Mouse (Mus musculus) CD8-positive naive resting alpha-beta T cell, adult 2 months (primary cell): Measurements from ENCODE around the gene Gsc.

Source experiments
- DNase-seq, 2 experiments: peaks; one replicate each; pipeline ENCODE4 v3.0.0; 2022; ENCODE audit warnings: low read depth in 2 of 2, low spot score in 2 of 2

Gene Gsc

GRCm38 (mm10) chr12:104472601-104473424 lies at the start of gene Gsc:
Gene Gsc (minus strand): TSS chr12:104473330.
- no peak for DNase-seq

DNA sequence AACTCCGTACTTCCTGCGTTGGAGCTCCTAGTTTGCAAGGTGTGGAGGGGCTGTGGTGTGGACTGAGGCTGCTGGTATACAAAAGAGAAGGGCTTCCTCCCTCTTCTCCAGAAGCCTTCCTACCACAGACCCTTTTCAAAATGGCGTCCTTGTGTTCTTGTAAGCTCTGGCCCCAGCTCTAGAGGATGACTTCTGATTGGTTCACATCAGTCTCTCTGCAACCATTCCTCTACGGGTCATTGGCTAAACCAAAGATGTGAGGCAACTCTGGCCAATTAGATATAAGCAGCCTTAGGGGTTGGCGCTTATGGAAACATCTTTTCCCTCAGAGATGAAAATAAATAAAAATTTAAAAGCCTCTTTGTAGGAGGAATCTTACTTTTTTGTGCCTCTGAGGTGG lies 46.6 kb upstream of the Gsc start:
- no peak for DNase-seq

DNA sequence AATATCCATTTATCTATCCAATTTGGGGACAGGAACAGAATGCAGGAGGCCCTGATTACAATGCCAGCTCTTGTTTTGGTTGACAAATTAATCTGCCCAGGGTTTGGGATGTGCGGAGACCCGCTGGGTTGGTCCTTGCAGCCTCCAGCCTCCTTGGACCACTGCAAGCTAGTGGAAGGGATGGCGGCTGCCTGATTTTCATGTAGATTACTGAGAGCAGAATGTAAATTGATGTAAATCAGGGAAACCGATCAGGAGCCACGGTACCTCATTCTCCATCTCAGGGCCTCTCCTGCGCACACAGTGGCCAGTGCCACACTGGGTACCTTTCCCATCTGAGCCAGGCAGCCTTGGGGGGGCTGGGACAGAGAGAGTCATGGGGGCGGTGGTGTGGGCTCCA lies 34.8 kb upstream of the Gsc start:
- no peak for DNase-seq

GRCm38 (mm10) chr12:104492009-104492408 lies 18.9 kb upstream of the Gsc start:
- no peak for DNase-seq

GRCm38 (mm10) chr12:104486205-104486604 lies 13.1 kb upstream of the Gsc start:
- no peak for DNase-seq

DNA sequence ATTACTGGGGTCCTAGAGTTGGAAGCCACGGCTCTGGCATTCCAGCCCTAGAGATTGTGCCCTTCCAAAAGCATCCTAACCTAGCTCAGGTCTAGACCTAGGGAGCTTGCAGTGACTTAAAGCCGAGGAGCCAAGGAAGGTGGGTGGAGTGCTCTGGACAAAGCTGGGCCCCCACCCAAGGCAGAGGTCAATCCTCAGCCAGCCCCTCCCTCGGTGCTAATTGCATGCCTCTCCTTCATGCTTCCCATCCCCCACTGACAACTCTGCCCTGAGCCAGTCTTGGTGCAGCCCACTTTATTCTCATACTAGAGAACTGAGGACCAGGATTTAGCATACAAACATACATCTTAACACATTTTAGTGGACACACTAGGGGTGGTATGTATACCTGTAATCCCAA lies 12.0 kb upstream of the Gsc start:
- DNase-seq, result no peak

- DNase-seq, result no peak
Measured at GRCm38 (mm10) chr12:104481007-104481406, 7.9 kb upstream of the Gsc start.

DNA sequence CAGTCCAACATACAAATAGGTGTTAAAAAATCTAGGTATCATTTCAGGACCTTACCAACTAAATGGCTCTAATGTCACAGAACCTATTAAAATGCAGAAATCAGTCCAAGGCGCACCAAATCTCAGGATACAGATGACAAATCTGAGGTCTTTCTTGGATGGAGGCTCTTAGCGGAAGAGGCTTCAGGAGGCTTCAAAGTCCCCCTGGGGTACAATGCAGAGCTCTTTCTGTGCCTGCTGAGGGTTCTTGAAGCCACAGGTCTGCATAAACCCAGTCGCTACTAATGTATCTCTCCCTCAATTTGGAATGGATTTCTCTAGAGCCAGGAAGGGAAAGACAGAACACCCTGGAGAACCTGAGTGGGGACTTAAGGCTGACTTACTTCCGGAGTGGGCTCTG lies 5.1 kb upstream of the Gsc start:
- no peak for DNase-seq

DNA sequence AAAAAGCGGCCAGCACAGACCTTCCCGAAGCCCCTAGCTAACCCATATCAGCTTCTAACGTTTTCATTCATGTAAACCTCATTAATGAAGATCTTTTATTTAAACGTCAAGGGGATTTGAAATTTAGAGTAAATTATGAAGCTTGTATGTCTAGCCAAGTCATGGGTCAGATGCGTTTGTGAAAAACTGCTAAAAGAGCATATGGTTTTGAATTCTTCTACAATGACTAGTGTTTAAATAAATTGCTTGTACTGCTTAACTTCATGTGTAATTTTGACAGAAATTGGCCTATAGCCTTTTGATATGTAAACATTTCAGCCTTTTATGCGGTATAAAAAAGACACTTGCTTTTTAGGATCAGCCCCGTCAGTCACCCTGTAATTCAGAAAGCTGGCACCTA lies 4.4 kb upstream of the Gsc start:
- no peak for DNase-seq

DNA sequence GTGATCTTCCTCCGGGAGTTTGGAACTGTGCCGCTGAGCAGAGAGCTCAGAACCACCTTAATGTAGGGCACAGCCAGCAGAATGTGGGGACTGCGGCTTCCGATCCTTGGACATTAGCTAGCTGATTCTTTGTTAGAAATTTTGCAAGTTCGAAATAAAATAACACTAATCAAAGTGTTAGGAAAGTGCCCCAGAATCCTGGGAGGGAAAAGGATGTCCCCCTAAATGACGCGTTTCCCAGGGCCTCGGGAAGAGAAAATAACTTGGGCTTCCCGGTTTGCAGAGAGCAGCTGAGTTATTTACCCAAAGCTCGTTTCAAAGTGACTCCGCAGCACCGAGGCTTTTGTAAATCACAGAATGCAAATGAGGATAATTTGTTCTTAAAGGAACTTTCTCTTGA lies 3.9 kb upstream of the Gsc start:
- DNase-seq, result no peak

- DNase-seq, result no peak
Measured at GRCm38 (mm10) chr12:104475946-104476345, 2.8 kb upstream of the Gsc start.

GRCm38 (mm10) chr12:104474881-104475740 lies 2.0 kb upstream of the Gsc start:
- no peak for DNase-seq

DNA sequence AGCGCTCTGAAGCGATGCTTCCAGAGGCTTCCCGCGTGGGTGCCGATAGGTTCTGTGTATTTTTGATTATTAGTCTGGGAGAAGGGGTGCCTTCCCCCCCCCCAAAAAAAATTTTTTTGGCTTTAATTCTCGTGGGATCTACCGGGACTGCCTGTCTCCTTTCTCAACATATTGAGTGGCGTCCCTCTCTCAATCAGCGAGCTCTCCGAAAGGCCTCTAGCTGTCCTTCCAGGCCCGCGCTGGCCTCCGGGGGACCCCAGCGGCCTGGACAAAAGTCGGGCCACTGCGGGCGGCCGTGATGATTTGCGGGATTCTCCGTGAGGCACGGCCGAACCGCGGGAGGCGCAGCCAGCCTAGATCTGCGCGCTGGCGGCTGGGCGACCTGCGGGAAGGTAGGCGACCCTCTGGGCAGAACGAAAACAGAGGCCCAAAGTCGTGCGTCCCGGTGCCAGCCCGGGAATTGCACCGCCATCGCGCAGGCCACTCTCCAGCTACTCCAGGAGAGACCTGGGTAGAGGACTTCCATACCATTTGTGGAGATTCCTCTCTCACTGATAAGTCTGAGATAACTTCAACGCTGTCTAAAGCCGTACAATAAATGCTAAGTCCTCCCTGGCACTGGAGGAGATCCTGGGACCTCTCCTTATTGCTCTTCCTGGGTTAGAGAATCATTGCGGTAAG lies 1.2 kb upstream of the Gsc start:
- DNase-seq, result no peak

DNA sequence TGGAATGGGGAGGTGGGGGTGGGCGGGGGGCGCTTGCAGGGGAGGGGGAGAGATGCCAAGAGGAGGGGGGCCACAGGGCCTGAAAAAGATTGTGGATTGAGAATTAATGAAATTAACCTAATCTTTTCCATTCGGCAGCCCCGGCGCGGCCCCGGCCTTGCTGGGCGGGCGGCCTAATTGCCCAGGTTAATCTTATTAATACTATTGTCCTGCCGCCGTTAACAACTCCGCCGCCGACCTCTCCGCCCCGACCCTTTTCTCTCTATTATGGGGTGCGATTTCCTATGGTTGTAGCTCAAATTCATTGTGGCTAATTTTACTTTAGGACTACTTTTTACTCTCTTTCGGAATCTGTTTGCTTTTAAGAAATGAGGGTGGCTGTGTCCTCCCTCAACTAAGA lies 362 bp upstream of the Gsc start:
- no peak for DNase-seq

GRCm38 (mm10) chr12:104472218-104472525 lies 958 bp downstream of the Gsc start:
- DNase-seq, result no peak

- no peak for DNase-seq
Measured at GRCm38 (mm10) chr12:104471351-104472217, 1.5 kb downstream of the Gsc start.

- no peak for DNase-seq
Measured at GRCm38 (mm10) chr12:104470646-104471045, 2.5 kb downstream of the Gsc start.

DNA sequence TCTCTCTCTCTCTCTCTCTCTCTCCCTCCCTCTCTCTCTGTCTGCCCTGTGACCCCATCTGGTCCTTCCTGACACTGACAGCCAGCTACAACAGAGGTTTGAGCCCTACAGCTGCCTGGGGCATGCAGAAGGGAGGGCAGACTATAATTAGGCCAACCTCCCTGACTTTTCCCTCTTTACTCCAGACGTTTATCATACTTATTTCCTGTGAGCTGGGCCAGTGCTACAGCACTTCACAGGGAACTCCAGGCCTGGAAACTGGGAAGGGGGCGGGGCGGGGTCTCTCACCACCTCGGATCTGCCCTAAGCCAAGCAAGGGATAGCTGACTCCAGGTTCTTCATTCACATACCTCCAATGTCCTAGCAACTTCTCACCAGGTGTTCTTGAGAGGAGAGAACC lies 4.3 kb downstream of the Gsc start:
- DNase-seq, result no peak

DNA sequence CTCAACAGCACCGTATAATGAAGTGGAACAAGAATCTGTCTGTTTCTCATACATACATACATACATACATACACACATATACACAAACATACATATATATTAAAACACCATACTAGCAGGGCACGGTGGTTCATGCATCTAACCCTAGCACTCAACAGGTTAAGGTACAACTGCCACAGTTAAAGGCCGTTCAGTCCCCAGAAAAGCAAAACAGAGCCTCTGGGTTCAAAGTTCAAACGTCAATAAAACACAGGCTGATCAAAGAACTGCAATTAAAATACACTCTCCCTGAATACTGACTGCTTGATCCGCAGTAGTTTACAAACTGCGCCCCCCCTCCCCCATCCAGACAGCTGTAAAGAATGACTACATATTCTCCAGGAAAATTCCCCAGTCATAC lies 5.8 kb downstream of the Gsc start:
- no peak for DNase-seq

DNA sequence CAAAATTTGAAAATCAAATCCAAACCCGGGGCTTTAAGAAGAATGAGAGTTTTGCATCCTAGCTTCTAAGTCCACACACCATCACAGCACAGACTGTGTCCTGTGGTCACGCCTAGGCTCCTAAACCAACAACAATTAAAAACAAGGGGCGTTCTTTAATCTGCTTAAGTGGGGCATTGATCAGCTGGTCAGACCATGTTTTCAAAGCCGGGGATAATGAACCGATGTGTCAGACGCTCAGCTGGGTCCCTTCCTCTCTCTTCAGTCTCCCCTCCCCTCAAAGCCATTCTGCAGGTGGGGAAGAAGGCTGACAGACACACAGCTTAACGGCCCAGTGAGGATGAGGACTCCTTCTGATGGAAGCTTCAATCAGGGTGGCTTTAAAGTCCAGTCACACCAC lies 6.2 kb downstream of the Gsc start:
- no peak for DNase-seq

- no peak for DNase-seq
Measured at GRCm38 (mm10) chr12:104461372-104461771, 11.8 kb downstream of the Gsc start.
